Mouse (Mus musculus): ENCODE measurements around the gene Sema4d.

DNA sequence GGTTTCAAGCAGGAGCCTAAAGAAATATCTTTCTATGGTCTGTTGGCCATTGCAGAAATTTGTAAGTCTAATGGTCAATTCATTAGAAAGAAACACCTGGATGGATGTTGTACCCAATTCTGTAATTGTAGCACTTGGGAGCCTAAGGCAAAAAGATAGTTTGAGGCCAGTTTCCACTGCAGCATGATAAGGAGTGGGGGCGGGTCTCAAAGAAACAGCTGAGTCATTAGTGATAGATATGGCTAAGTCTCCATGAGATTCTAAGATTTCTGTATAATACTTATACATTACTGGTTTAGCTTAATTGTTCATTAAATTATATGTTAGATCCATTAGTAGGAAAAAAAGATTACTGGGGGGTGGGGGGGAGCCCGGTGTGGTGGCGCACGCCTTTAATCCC is 145.3 kb downstream of the Sema4d start:
- TF ChIP-seq CTCF (IDR thresholded peaks at IDR 0.05; ENCODE audit: low read depth, low read length), result no peak
- no peak for TF ChIP-seq POLR2A (IDR thresholded peaks at IDR 0.05; ENCODE audit: insufficient read depth, low read length)
- TF ChIP-seq EP300 (IDR thresholded peaks at IDR 0.05; ENCODE audit: insufficient read depth, low read depth, low read length), result no peak
